Mouse (Mus musculus): Measurements from ENCODE around the gene Pgs1.

Pgs1 gene

DNA sequence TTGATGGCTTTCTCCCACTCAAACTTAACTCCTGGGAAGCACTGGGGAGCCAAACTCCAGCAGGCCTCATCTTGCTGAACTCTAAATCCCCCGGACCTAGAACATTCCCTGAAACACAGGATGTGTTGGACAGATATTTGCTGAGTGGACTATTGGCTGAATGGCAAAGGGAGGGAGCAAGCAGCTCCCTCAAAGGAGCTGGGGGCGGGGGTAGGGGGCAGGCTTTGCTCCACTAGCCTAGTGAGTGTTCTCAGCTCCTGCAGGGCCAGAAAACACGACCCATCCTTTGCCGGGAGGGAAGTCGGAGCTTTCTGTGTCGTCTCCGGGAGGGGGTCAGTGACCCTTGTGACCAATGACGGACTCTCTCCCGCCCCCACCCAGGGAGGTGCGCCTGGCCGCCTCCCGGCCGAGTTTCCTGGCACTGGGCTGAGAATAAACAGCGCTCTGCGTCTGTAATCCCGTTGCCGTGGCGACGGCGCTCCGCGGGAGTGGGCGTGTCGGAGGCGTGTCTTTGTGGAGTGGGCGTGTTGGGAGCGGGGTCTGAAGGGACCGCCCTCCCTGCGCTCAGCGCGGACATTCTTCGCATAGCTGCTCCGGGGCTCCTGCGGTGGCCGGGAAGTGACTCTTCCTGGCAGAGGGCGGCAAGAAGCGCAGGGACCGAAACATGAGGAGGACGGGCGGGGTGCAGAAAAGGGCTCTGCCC is 22.9 kb upstream of the Pgs1 start:
- DNase-seq (ENCODE audit: low spot score in 2 of 2) = peak; percentile 92 to 95

DNA sequence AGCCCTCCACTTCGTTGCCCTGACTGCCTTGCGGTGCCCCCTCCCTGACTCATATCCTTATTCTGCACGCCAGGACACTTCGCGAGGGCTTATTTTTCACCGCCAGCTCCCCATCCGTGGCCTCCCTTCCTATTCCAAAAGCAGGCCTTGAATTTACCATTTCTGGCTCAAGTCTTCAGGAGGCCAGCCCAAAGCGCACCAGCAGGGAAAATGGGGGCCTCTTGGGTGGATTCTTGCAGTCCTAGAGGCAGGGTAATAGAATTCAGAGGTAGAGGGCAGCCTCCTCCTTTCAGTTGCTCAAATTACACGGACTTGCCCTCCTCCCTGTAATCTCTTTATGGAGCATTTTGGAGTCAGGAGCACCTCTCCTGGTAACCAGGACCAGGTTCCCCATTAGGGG is 22.2 kb upstream of the Pgs1 start:
- no peak for DNase-seq (ENCODE audit: low spot score in 2 of 2)

DNA sequence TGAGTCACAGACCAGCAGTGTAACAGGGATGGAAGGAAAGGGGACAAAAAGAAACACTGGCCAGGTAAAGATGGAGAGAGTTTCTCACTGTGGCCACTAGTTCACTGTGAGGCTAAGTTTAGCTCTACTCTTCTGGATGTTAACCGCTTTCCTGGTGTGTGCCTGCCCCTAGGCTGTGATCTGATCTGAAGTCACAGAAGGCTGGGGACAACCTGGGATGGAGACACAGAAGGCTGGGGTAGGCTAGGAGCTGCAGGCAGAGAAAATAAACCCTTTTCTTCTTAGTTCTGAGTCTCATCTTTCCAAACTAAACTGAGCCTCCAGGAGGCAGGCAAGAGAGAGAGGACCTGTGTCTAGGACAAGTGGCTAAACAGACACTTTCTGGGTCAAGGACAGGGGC is 21.8 kb upstream of the Pgs1 start:
- no peak for DNase-seq (ENCODE audit: low spot score in 2 of 2)

DNA sequence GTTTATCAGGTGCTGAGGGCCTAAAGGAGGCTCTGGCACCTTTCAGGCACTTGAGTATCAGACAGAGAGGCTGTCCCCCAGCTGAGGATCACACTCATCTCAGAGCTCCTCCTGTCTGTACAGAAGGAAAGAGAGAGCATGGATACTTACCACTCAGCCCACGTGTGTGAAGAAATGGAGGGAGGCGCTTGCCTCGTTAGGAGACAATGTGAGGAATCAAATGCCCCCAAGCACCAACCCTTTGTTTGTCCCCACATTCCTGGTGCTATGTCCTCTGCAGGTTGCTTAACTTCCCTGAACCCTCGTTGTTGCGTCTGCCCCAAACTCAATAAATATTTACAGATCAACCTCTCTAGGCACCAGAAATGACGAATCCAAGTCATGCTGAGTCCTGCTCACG is 21.0 kb upstream of the Pgs1 start:
- no peak for DNase-seq (ENCODE audit: low spot score in 2 of 2)

DNA sequence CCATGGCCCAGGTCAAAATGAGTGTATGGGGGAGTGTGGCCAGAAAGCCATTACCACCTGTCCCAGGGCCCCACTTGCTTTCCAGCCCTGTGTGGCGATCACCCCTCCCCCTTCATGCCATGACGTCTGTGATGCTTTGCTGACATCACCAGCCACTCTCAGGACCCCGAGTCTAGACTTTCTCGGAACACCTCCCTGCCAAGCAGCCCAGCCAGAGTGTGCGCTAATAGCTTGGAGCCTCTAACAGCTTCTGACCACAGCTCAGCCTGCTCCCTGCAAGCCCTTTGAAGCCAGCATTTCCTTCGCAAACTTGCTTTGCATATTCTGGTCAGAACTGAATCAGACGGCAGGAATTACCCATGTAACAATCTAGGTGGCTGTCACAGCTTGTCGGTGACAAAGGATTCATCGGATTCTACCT is 20.5 kb upstream of the Pgs1 start:
- no peak for DNase-seq (ENCODE audit: low spot score in 2 of 2)

DNA sequence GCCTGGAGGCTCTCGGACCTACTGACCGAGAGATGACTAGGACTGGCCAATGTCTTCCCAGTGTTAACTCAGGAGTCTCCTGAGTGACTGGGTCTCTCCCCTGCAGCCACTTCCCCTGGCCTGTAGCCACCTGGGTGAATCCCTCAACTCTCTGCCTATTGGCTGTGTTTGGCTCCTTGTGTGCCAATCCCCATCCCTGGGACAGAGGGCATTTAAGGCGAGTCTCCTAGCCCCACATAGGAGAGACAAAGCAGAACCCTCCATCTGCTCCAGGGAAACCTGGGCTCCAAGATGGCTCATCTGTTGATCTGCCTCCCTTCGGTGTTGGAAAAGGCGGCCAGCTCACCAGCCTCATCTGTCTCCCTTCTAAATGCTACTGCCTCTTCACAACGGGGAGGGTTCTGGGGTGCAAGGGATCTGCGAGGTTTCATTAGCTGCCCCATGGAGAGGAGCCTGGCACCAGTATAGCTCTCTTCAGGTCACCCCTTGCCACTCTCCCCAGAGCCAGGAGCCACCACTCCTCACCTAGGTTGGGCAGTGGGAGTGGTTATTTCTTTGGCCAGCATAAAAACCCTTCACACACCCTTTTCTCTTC is 19.5 kb upstream of the Pgs1 start:
- DNase-seq (ENCODE audit: low spot score in 2 of 2) = no peak

DNA sequence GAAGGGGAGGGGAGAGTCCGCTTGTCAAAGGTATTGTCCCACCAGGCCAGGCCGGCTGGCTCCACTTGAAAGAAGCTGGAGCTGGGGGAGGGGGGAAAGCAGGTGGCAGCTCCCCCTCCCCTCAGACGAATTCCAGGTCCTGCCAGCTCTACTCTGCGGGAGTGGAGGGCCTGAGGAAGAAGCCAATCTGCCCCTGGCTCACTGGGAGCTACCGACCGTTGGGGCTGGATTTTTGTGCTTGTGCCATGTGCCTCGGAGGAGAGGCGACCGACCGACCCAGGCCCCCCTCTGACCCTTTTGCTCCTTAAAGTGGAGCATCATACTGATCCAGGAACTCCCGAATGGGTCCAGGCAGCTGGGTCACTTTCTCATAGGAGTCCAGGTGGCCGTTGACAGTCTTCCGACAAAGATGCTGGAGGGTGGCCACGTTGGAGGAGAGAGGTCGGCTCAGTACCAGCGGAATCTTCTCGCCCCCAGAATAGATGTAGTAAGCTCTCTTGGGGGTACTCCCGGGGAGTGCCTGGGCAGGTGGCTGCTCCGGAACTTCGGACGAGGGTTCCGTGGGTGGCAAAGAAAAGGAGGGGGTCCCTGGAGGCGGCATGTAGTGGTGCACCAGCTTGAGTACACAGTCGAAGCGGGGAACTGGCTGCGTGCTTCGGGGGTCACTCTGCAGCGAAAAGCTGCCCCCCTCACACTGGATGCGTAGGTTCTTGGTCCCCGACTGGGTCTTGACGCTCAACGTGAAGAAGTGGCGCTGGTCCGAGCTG is 18.7 kb upstream of the Pgs1 start:
- no peak for DNase-seq (ENCODE audit: low spot score in 2 of 2)

DNA sequence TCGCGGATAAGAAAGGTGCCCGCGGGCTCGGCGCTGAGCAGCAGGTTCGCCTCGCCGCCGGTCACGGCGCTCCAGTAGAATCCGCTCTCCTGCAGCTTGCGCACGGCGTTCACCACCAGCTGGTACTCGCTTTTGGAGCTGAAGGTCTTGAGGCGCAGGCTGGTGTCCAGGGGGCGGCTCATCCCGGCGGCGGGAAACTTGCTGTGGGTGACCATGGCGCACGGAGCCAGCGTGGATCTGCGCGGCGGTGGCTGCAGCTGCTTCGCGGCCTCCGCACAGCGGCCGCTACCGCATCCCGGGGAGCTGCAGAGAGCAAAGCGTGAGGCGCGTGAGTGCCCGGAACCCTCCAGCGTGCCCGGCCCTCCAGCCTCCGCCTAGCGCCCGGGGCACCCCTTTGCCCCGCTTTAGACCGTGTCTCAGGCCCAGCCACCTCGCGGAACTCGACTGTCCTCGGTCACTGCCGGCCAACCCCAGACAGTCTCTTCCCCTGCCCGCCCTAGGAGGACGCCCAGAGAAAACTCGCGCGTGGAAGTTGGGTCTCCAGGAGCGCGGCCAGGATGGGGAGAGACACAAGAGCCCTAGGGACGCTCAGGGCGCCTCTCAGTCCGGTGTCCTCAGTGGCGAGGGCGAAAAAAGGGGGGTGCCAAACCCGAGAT is 17.9 kb upstream of the Pgs1 start:
- peak in 1 of 2 experiments; percentile 43 for DNase-seq (ENCODE audit: low spot score in 2 of 2)

DNA sequence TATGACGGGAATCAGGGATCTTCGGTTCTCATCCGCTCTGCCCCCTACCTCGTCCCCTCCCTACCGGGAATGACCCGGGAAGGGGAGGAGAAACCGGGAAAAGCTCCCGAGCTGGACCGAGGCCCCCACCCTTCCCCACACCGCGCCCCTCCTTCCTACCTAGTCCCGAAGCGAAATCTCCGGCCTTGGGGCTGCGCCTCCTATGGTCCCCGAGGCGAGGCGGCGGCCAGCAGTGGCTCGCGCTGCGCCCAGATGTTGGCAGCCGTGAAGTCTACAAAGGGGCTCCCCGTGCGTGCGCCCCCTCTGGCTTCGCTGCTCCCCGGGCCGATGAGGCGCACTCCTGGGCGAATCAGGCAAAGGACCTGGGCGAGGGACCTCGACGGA is 17.4 kb upstream of the Pgs1 start:
- no peak for DNase-seq (ENCODE audit: low spot score in 2 of 2)

DNA sequence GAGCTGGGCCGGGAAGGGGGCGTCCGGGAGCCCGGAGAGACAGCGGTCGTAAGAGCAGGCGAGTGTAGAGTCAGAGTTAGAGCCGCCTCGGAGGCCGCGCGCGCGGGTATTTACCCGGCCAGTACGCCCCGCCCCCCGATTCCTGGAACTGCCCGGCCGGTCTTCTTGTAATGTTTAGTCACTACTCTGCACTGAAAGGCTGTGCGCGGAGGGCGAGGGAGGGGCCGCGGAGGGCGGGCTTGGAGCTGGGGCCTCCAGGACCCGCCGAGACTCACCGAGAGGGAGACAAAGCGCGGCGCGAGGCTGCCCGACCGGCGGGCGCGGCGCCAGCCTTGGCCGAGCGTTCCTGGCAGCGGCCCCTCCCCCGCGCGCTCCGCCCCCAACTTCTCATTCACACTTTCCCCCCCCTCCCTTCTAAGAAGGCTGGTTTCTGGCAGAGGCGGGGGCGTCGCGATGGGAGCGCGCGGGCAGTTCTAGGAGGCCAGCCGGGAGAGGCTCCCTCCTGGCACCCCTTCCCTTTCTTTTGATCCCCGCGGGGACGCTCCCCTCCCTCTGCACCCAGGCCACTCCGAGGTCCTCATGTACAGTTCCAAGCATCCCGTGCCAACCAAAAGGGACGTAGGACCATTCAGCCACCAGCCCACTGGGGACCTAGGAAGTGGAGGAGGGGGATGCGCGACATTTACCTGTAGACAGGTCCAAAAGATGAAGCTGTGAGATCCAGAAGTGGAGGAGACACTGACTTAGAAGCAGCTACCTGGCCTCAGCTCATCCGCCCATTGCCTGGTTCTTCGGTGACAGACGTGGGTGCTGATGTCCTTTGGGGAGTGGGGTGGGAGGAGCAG is 16.8 kb upstream of the Pgs1 start:
- DNase-seq (ENCODE audit: low spot score in 2 of 2) = peak; percentile 84 to 86

DNA sequence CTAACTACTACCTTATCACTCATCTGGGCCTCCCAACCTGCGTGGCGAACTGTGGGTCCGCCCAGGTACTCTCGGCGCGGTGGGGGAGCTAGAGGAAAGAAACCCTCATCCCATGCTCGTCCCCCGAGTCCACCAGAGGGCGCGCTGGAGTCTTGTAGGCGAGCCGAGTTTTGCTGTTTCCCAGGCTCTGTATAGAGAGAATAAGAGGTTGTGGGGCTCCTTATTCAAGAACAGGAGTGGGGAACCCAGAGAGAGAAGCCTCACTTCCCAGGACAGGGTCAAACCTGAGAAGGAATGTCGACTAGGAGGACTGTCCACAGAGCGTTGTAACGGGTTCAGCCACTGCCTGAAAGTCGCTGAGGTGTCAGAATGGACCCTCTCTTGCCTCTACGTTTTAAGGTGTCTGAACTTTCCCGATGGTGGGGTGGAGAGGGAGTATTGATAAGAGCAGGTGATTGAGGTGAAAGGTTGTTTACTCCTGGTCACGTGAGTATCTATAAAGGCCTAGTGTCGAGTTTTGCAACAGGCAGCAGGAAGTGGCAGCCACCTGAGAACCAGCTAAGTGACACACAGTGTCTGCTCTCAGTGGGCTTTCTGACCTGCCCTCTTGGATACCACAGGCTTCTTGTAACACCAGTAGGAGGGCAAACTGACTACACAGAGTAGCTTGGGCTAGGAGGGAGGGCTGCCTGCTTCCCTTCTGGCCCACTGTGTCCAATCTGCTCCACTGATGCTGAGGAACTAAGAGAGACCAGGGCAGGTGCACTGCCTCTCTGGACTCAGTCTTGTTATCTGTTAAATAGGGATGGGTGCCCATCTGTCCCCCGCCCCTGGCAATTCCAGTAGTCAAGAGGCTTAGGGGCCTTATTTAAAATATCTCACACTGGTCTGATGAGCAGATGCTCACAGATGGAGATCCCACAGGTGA is 15.9 kb upstream of the Pgs1 start, which contains the start of gene Socs3:
Socs3 (minus strand) TSS at position 103 of the 928 bp plus-strand sequence.
- peak; percentile 81 to 91 for DNase-seq (ENCODE audit: low spot score in 2 of 2)

DNA sequence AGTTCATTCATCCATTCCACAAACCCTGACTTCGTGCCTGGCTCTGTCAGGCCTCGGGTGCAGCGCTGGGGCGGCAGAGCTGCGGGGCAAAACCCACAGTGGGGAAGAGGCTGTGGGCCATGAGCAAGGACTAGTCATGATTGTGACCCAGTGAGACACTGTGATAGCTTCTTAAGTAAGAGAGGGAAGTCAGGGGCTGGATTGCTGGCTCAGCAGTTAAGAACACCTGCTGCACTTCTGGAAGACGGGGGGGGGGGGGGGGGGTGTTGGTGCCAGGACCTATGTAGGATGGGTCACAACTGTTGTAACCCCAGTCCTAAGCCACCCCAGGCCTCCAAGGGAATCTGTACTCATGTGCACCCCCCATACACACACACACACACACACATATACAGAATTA is 15.0 kb upstream of the Pgs1 start:
- no peak for DNase-seq (ENCODE audit: low spot score in 2 of 2)

DNA sequence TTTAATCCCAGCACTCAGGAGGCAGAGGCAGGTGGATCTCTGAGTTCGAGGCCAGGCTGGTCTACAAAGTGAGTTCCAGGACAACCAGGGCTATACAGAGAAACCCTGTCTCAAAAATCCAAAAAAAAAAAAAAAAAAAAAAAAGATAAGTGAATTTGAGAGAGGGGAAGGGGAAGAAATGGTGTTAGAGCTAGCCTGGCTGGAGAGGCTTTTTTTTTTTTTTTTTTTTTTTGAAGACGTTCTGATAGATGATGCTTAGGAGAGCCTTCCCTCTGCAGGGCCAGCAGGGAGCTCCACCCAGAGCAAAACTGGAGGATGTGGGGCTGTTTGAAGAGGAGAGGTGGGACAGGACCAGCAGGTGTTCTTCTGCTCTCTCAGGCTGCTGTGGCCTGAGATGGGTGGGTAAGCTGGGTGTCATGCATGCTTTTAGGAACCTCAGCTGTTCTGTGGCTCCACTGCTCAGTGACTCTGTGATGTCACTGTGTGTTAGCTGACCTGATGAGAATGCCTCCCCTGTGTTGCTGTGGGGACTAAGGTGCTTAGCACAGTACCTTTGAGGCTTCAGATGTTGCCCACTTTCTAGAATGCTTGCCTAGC is 14.3 kb upstream of the Pgs1 start:
- no peak for DNase-seq (ENCODE audit: low spot score in 2 of 2)

DNA sequence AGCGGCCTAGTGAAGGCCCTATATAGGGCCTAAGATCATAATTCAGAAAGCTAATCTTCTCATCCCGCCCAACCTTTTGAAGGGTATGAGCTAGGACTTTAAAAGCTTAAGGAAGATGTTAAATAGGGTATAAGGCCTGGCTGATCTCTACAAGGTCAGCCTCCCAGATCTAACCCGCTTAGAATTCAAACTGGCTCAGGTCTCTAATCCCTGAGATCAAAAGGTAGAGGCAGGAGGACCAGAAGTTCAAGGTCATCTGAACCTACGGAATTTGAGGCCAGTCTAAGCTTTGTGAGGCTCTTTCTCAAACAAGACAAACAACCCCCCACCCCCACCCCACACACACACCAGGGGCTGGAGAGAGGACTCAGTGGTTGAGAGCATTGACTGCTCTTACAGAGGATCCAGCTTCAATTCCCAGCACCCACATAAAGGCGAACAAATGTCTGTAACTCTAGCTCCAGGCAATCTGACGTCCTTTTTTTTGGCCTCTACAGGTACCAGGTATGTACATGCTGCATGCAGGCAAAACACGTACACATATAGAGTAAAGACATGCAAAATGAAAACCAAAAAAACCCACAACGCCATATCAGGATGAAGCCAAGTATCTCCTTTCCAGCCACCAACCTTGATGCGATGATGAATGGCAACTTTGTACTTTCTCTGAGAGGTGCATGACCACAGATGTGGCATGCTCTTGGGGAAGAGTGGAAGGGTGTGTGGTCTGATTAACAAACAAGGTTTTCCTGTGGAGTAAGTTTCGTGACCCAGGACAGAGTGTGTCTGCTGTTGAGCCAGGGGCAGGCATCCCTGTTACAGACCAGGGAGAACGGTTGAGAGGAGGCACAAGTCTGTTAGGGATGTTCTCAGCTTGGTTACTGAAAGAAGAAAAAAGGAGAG is 13.2 kb upstream of the Pgs1 start:
- no peak for DNase-seq (ENCODE audit: low spot score in 2 of 2)

DNA sequence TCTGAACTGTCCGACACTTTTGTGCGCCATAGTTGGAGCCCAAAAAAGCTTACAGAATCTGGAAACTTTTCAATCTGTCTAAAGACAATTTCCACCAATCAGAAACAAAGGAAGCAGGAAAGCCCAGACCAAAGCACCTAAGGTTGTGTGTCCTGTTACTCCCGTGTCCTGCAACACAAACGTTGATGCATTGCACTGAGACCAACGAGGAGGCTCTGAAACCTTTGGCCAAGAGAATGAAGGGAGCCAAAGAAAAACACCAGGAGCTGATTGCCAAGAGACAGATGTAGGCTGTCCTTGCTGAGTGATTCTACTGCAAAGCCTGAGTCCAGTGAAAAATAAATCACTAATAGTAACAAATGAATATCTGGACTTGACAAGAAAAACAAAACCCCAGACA is 12.5 kb upstream of the Pgs1 start:
- DNase-seq (ENCODE audit: low spot score in 2 of 2) = no peak

DNA sequence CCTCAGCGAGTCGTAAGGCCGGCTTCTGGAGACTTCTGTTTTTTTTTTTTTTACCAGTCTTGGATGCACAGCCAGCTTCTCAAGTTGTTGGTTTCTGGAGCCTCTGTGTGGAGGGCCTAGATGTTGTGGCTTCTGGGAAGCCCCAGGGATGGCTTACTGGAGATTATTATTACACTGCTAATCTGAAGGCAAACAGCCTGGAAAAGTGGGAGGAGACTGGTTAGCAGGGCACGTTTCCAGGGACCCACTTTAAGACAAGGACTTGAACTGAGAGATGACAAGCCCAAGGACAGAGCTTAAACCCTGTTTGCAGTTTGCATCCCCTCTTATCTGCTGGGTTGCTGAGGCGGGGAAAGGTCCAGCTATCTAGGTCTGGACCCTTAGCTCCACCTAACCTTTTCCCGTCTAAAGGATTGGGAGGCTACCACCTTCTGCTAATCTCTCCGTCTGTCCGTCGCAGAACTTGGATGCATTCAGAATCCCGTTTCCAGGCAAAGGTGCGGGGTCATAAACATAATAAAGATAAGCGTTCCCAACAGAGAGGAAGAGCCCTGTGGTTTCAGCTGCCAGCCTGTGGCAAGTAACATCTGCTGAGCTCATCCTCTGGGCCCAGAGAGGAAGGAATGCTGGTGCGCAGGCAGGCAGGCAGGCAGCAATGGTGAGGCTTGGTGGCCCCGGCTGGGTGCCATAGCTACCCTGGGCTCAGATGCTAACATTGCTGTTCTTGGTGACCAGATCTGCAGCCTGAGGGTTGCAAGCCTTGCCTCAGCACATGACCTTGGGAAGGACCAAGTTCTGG is 11.6 kb upstream of the Pgs1 start:
- DNase-seq (ENCODE audit: low spot score in 2 of 2) = no peak

DNA sequence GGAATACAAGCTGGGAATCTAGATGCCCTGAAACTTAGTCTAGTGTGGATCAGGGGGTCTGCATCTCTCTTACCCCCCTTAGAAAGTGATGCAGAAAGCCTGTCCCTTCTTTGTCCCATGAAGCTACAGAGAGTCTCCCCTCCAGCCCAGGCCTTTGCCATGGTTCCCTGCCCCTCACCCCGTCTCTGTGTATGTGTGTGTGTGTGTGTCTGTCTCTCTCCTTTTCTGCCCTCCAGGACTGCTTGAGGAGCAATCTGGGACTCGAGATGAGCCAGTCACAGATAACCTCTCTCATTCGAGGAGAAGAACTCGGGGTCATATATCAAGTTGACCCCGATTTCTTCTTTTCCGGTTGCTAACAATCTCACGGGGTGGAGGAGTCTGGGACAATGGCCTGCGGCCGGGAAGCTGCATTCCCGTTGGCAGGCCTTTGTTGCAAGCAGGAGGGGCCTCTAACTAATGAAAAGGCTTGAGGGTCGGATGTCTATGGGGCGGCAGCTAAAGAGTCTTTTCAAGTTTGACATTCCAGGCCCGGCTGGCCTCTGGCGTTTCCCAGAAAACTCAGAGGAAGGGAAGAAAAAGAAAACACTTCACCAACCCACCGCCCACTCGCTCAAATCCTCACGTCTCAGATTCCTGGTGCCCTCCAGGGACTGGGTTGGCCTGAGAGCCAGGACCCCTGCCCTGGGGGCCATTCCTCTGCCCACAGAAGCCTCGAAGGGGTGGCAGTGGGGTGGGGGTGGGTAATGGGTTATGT is 10.7 kb upstream of the Pgs1 start:
- no peak for DNase-seq (ENCODE audit: low spot score in 2 of 2)
